Mouse (Mus musculus): ENCODE measurements around the gene Mipep.

- TF ChIP-seq EP300 (IDR thresholded peaks at IDR 0.05; ENCODE audit: low read depth) (peak; percentile 30; the same call in 1 of the 2 replicates), CTCF (IDR thresholded peaks at IDR 0.05; ENCODE audit: low read depth) (no peak)
These were observed 47.7 kb upstream of the Mipep start for GRCm38 (mm10) chr14:60736591-60737192.
